Mouse (Mus musculus): ENCODE results near the gene Endod1.

GRCm38 (mm10) chr9:14338701-14339100 lies 42.6 kb downstream of the Endod1 start:
- no peak for TF ChIP-seq CTCF (IDR thresholded peaks at IDR 0.05; ENCODE audit: borderline replicate concordance, control insufficient read depth, extremely low read depth, insufficient read depth, low read length, poor library complexity)
- no peak for TF ChIP-seq POLR2A (IDR thresholded peaks at IDR 0.05; ENCODE audit: control insufficient read depth, extremely low read depth, insufficient read depth, low read length, poor library complexity)
